Mouse (Mus musculus): ENCODE measurements around the gene Bcar3. TPM values are rescaled to one million over a fixed set of nuclear protein-coding genes. Genes with fewer than 3 reads are reported as not detected.

Bcar3 gene
- polyA plus RNA-seq, 1 experiment from 2014 or later = 2.8 TPM

DNA sequence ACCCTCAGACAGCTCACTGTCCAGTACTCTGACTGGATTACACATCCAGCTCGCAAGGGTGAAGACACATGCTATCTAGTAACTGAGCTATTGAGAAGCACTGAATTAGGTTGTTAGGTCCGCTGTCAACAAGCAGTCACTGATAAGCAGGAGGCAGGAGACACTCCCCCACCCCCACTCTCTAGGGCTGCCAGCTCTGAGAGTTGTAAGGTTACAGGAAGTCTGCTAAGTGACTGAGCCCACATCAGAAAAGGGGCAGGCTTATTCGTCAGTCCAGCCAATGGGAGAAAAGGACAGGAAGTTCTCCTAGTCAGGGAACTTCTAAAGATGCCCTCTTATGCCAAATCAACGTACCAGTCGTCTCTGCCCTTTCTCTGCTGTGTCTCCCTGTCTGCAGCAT is 180.1 kb downstream of the Bcar3 start:
- peak; percentile 77 for ATAC-seq (ENCODE audit: insufficient number of reproducible peaks, insufficient read depth, low FRiP score, low read depth)
- WGBS = 3% methylated on average over 5 of the region's 5 CpGs
- Histone ChIP-seq H3K4me1 (ENCODE audit: control insufficient read depth in 2 of 2, insufficient read depth in 2 of 2, low read length in 2 of 2) (peaks cover 20 to 26% of the 10 kb centered on the region in 2 experiments), H3K9ac (ENCODE audit: low read length) (no peak overlapping the region), H3K9me3 (ENCODE audit: control insufficient read depth, low read length) (no peaks in the 10 kb centered on the region), H3K27me3 (ENCODE audit: control insufficient read depth, insufficient read depth, low read length) (peaks cover 87% of the 10 kb centered on the region), H3K27ac (replicated peaks in 1 of 2; ENCODE audit: control insufficient read depth in 1 of 2, insufficient read depth in 1 of 2, low read depth in 2 of 2, low read length in 2 of 2) (peak overlapping the region in 1 of 2 experiments; percentile 60; a peak in 1 of 4 replicates), H3K36me3 (ENCODE audit: control insufficient read depth, insufficient read depth, low read length) (no peaks in the 10 kb centered on the region), H3K4me2 (ENCODE audit: low read length) (peak overlapping the region; percentile 51), H3K4me3 (ENCODE audit: control insufficient read depth in 1 of 2, insufficient read depth in 1 of 2, low read depth in 1 of 2, low read length in 2 of 2) (peak overlapping the region in 1 of 2 experiments; percentile 9; a peak in 1 of 4 replicates)

DNA sequence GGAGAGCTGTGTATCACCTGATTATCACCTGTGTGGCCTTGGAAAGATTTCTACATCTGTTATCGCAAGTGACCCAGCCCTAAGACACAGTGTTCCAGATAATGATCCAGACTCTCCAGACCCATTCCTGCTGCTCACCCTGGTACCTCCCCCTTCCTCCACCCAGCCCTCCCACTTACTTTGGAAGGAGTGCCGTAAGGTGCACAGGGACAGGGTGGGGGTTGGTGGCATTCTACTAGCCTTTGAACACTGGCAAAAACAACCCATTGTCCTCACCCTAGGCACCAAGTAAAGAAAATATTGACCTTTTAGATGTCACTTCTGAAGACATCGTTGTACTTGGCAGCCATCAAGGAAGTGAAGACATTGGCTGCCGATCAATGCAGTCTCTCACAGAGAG is 180.9 kb downstream of the Bcar3 start:
- H3K9me3 ChIP-seq (ENCODE audit: control insufficient read depth, low read length) = no peaks in the 10 kb centered on the region
- peak overlapping the region; percentile 51; the same call in 1 of the 2 replicates for H3K4me2 ChIP-seq (ENCODE audit: low read length)
- peaks cover 88% of the 10 kb centered on the region for H3K27me3 ChIP-seq (ENCODE audit: control insufficient read depth, insufficient read depth, low read length)
- no peak overlapping the region for H3K27ac ChIP-seq (replicated peaks in 1 of 2; ENCODE audit: control insufficient read depth in 1 of 2, insufficient read depth in 1 of 2, low read depth in 2 of 2, low read length in 2 of 2)
- ATAC-seq (ENCODE audit: insufficient number of reproducible peaks, insufficient read depth, low FRiP score, low read depth) = no peak
- WGBS = 51% methylated on average over 4 of the region's 4 CpGs
- no peak overlapping the region for H3K4me3 ChIP-seq (ENCODE audit: control insufficient read depth in 1 of 2, insufficient read depth in 1 of 2, low read depth in 1 of 2, low read length in 2 of 2)
- no peaks in the 10 kb centered on the region for H3K36me3 ChIP-seq (ENCODE audit: control insufficient read depth, insufficient read depth, low read length)
- no peak overlapping the region for H3K9ac ChIP-seq (ENCODE audit: low read length)
- peaks cover 20 to 26% of the 10 kb centered on the region in 2 experiments for H3K4me1 ChIP-seq (ENCODE audit: control insufficient read depth in 2 of 2, insufficient read depth in 2 of 2, low read length in 2 of 2)

DNA sequence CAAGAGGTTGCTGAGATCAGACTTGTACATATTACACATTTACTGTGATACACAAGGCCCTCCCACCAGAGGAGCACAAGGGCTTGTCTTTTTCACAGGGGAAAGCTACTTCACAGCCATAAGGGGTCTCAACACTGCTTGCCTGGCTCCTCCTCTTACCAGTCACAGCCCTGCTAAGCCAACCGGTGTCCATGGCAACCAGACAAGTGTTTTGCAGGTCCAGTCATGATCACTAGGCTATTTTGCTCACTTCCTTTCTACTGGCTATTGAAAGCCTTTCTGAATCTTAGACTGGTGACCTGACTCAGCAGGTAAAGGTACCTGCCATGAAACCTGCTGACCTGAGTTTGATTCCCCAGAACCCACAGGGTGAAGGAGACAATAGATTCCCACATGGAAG is 181.8 kb downstream of the Bcar3 start:
- 59% methylated on average over 1 of the region's 1 CpGs for WGBS
- Histone ChIP-seq H3K27ac (replicated peaks in 1 of 2; ENCODE audit: control insufficient read depth in 1 of 2, insufficient read depth in 1 of 2, low read depth in 2 of 2, low read length in 2 of 2) (no peak overlapping the region), H3K4me3 (ENCODE audit: control insufficient read depth in 1 of 2, insufficient read depth in 1 of 2, low read depth in 1 of 2, low read length in 2 of 2) (no peak overlapping the region), H3K4me1 (ENCODE audit: control insufficient read depth in 2 of 2, insufficient read depth in 2 of 2, low read length in 2 of 2) (peaks cover 22 to 24% of the 10 kb centered on the region in 2 experiments), H3K4me2 (ENCODE audit: low read length) (no peak overlapping the region), H3K36me3 (ENCODE audit: control insufficient read depth, insufficient read depth, low read length) (no peaks in the 10 kb centered on the region), H3K9me3 (ENCODE audit: control insufficient read depth, low read length) (no peaks in the 10 kb centered on the region), H3K27me3 (ENCODE audit: control insufficient read depth, insufficient read depth, low read length) (peaks cover 88% of the 10 kb centered on the region), H3K9ac (ENCODE audit: low read length) (no peak overlapping the region)
- no peak for ATAC-seq (ENCODE audit: insufficient number of reproducible peaks, insufficient read depth, low FRiP score, low read depth)

DNA sequence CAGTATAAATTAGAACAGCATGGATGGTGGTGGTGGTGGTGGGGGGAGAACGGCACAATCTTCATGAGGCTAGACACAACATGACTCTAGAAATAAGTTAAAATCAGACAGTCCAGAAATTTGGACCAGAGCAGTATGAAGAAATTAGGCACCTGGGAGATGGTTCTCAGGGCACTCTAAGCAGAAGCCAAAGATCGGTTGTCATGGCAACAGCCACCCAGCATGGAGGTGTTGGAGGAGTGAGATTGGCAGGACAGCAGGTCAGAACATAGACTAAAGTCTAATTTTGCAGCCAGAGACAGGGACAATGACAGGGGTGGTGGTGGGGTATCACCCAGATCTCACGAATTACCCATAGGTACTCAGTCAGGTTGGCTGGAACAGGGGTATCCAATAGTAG is 182.7 kb downstream of the Bcar3 start:
- no peaks in the 10 kb centered on the region for H3K36me3 ChIP-seq (ENCODE audit: control insufficient read depth, insufficient read depth, low read length)
- H3K4me2 ChIP-seq (ENCODE audit: low read length) = no peak overlapping the region
- no peak overlapping the region for H3K4me3 ChIP-seq (ENCODE audit: control insufficient read depth in 1 of 2, insufficient read depth in 1 of 2, low read depth in 1 of 2, low read length in 2 of 2)
- peaks cover 16% of the 10 kb centered on the region in 2 experiments for H3K4me1 ChIP-seq (ENCODE audit: control insufficient read depth in 2 of 2, insufficient read depth in 2 of 2, low read length in 2 of 2)
- 76% methylated on average over 3 of the region's 3 CpGs for WGBS
- H3K9me3 ChIP-seq (ENCODE audit: control insufficient read depth, low read length) = no peaks in the 10 kb centered on the region
- H3K9ac ChIP-seq (ENCODE audit: low read length) = no peak overlapping the region
- no peak overlapping the region for H3K27ac ChIP-seq (replicated peaks in 1 of 2; ENCODE audit: control insufficient read depth in 1 of 2, insufficient read depth in 1 of 2, low read depth in 2 of 2, low read length in 2 of 2)
- H3K27me3 ChIP-seq (ENCODE audit: control insufficient read depth, insufficient read depth, low read length) = peaks cover 81% of the 10 kb centered on the region
- ATAC-seq (ENCODE audit: insufficient number of reproducible peaks, insufficient read depth, low FRiP score, low read depth) = no peak

DNA sequence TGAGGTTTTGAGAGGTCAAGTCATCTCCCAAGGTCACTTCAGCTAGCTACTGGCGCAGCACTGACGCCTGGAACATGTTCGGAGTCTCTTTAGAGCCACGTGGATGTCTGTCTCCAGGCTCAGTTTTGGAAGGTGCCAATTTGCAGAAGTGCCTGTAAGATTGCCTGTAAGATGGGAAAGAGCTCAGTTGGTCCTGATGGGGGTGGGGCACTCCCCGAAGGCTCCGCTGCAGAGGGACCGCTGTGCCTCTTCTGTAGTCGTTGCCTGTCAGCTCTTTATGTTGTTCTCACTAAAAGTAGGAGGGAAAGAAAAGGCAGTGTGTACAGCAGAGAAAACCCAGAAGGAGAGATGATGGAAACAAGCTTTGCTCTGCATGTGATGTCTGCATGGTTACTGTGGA is 183.6 kb downstream of the Bcar3 start:
- no peak for ATAC-seq (ENCODE audit: insufficient number of reproducible peaks, insufficient read depth, low FRiP score, low read depth)
- Histone ChIP-seq H3K27ac (replicated peaks in 1 of 2; ENCODE audit: control insufficient read depth in 1 of 2, insufficient read depth in 1 of 2, low read depth in 2 of 2, low read length in 2 of 2) (no peak overlapping the region), H3K9ac (ENCODE audit: low read length) (no peak overlapping the region), H3K27me3 (ENCODE audit: control insufficient read depth, insufficient read depth, low read length) (peaks cover 72% of the 10 kb centered on the region), H3K9me3 (ENCODE audit: control insufficient read depth, low read length) (no peaks in the 10 kb centered on the region), H3K4me2 (ENCODE audit: low read length) (no peak overlapping the region), H3K4me3 (ENCODE audit: control insufficient read depth in 1 of 2, insufficient read depth in 1 of 2, low read depth in 1 of 2, low read length in 2 of 2) (no peak overlapping the region), H3K4me1 (ENCODE audit: control insufficient read depth in 2 of 2, insufficient read depth in 2 of 2, low read length in 2 of 2) (peaks cover 15 to 19% of the 10 kb centered on the region in 2 experiments), H3K36me3 (ENCODE audit: control insufficient read depth, insufficient read depth, low read length) (no peaks in the 10 kb centered on the region)
- WGBS = 54% methylated on average over 8 of the region's 8 CpGs

DNA sequence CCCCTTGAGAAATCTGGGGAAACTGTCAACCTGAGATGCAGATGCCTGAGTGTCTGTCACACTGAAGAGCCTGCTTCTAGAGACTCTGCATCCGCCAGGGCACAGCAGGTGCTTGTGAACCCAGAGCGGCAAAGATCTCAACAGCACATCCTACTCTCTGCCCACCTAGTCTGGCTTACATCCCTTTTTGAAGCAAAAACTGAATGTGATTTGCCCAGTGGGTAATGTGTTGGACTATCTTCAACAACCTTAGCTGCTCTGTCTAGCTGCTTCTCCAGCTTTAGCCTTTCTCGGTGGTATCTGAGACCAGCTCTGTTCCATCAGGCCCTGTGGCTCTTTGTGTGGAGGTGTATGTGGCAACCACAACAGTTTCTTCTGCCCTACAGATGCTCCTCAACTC is 184.8 kb downstream of the Bcar3 start:
- 88% methylated on average over 3 of the region's 3 CpGs for WGBS
- ATAC-seq (ENCODE audit: insufficient number of reproducible peaks, insufficient read depth, low FRiP score, low read depth) = no peak
- Histone ChIP-seq H3K27ac (replicated peaks in 1 of 2; ENCODE audit: control insufficient read depth in 1 of 2, insufficient read depth in 1 of 2, low read depth in 2 of 2, low read length in 2 of 2) (no peak overlapping the region), H3K4me3 (ENCODE audit: control insufficient read depth in 1 of 2, insufficient read depth in 1 of 2, low read depth in 1 of 2, low read length in 2 of 2) (no peak overlapping the region), H3K9me3 (ENCODE audit: control insufficient read depth, low read length) (no peaks in the 10 kb centered on the region), H3K9ac (ENCODE audit: low read length) (no peak overlapping the region), H3K36me3 (ENCODE audit: control insufficient read depth, insufficient read depth, low read length) (no peaks in the 10 kb centered on the region), H3K27me3 (ENCODE audit: control insufficient read depth, insufficient read depth, low read length) (peaks cover 72% of the 10 kb centered on the region), H3K4me2 (ENCODE audit: low read length) (no peak overlapping the region), H3K4me1 (ENCODE audit: control insufficient read depth in 2 of 2, insufficient read depth in 2 of 2, low read length in 2 of 2) (peaks cover 20 to 24% of the 10 kb centered on the region in 2 experiments)

DNA sequence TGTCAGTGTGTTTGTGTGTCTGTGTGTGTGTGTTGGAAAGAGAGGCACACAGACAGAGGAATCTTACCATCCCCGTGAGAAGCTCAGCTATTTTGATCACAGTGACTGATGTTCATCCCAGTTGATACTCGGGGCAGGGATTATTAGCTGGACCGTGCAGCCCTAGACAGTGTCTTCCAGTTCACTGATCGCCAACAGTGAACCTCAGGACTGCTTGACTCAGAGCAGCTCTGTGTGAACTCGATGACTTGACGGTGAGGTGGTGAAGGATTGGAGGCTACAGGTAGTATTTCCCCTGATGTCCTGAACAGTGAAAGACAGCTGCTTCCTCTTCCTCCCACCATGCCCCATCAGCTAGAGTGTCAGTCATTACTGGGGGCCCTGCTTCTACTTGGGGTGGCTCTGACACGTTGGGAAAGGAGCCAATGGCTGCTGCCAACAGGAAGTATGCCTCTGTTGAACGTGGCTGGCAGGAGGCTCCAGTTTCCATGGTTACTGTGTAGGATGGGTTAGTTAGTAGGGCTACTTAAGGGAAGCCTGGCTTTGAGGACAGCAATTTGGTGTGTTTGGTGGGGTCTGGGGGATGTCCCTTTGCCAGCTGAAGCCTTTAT is 186.2 kb downstream of the Bcar3 start:
- Histone ChIP-seq H3K9me3 (ENCODE audit: control insufficient read depth, low read length) (no peaks in the 10 kb centered on the region), H3K27me3 (ENCODE audit: control insufficient read depth, insufficient read depth, low read length) (peaks cover 79% of the 10 kb centered on the region), H3K9ac (ENCODE audit: low read length) (no peak overlapping the region), H3K4me1 (ENCODE audit: control insufficient read depth in 2 of 2, insufficient read depth in 2 of 2, low read length in 2 of 2) (peaks cover 10 to 15% of the 10 kb centered on the region in 2 experiments; a peak in 3 of 4 replicates), H3K4me2 (ENCODE audit: low read length) (no peak overlapping the region), H3K4me3 (ENCODE audit: control insufficient read depth in 1 of 2, insufficient read depth in 1 of 2, low read depth in 1 of 2, low read length in 2 of 2) (no peak overlapping the region), H3K27ac (replicated peaks in 1 of 2; ENCODE audit: control insufficient read depth in 1 of 2, insufficient read depth in 1 of 2, low read depth in 2 of 2, low read length in 2 of 2) (no peak overlapping the region), H3K36me3 (ENCODE audit: control insufficient read depth, insufficient read depth, low read length) (no peaks in the 10 kb centered on the region)
- WGBS = 61% methylated on average over 8 of the region's 8 CpGs
- no peak for ATAC-seq (ENCODE audit: insufficient number of reproducible peaks, insufficient read depth, low FRiP score, low read depth)

DNA sequence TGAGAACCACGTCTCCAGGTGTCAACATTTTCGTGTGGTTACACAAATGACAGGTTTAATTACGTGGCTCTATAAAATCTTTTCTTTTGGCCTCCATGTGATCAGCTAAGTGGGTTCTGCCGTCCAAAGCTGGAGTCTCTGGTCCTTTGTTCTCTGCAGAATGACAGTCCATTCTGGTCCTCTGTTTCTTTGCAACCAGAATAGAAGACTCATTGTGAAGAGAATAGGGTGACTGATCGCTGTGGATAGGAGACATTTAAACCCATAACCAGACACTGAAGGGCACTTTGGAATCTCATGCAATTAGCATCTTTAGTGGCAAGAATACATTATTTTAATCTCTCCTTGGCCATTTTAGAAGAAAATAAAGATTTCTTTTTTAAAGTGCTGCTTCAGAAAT is 187.1 kb downstream of the Bcar3 start:
- Histone ChIP-seq H3K4me3 (ENCODE audit: control insufficient read depth in 1 of 2, insufficient read depth in 1 of 2, low read depth in 1 of 2, low read length in 2 of 2) (no peak overlapping the region), H3K9me3 (ENCODE audit: control insufficient read depth, low read length) (no peaks in the 10 kb centered on the region), H3K4me2 (ENCODE audit: low read length) (no peak overlapping the region), H3K4me1 (ENCODE audit: control insufficient read depth in 2 of 2, insufficient read depth in 2 of 2, low read length in 2 of 2) (peaks cover 10 to 15% of the 10 kb centered on the region in 2 experiments; a peak in 3 of 4 replicates), H3K27ac (replicated peaks in 1 of 2; ENCODE audit: control insufficient read depth in 1 of 2, insufficient read depth in 1 of 2, low read depth in 2 of 2, low read length in 2 of 2) (no peak overlapping the region), H3K36me3 (ENCODE audit: control insufficient read depth, insufficient read depth, low read length) (no peaks in the 10 kb centered on the region), H3K27me3 (ENCODE audit: control insufficient read depth, insufficient read depth, low read length) (peaks cover 72% of the 10 kb centered on the region), H3K9ac (ENCODE audit: low read length) (no peak overlapping the region)
- WGBS = 70% methylated on average over 5 of the region's 5 CpGs
- no peak for ATAC-seq (ENCODE audit: insufficient number of reproducible peaks, insufficient read depth, low FRiP score, low read depth)

Data from heart, embryonic 14.5 days (tissue).